Mouse (Mus musculus): ENCODE measurements at regions not wholly inside any gene's neighbourhood (a gene's known extent, or its start where the extent isn't known, plus 50 kb on each side); places are given as distances from the start of the nearest gene placed in this dataset.
A peak's percentile ranks its signal among the peaks of the same experiment; 100 is the strongest.
"Not testable (repeated sequence)": the region's sequence is repeated elsewhere in the genome, so short reads cannot be mapped to it uniquely, and the experiment has no call there.

DNA sequence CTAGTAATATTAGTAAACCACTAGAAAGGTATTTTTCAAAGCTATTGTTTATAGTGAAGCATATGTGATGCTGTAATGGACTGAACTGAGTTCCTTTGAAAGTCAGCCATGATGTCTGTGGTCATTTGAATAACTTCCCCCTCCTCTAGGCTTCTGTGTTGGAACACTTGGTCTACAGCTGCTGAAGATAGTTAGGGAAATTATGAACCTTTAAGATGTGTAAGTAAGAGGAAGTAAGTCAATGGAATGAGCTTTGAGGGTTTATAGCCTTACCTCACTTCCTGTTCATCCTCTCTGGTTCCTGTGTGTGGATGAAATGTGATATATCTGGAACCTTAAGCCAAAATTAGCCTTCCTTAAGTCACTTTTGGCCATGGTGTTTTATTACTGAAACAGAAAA, 145.7 kb upstream of the Tmem229a start:
- no peak for DNase-seq (ENCODE audit: low spot score in 2 of 2)

GRCm38 (mm10) chr6:25087167-25087566, 131.1 kb upstream of the Tmem229a start:
- DNase-seq (ENCODE audit: low spot score in 2 of 2) = no peak

GRCm38 (mm10) chr6:25085871-25086270, 129.8 kb upstream of the Tmem229a start:
- DNase-seq (ENCODE audit: low spot score in 2 of 2) = no peak

GRCm38 (mm10) chr6:25085296-25085695, 129.2 kb upstream of the Tmem229a start:
- DNase-seq (ENCODE audit: low spot score in 2 of 2) = not testable (repeated sequence)

DNA sequence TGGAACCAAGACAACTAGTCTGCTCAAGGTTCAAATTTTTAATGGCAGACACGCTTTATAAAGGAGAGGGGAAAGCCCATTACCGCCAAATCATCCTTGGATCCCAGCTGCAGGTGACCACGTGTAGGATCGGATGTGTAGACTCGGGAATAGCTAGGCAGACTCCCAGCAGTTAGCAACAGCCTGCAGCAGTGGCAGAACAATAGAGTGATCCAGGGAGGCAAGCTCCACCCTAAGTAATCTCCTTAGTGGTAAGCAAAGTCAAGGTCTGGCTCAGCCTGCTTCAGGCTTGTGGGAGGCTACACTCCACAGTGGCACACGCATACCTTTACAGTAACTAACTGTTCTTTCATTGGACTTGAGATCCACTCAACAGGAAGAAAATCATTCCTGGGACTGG, 109.8 kb upstream of the Tmem229a start:
- no peak for DNase-seq (ENCODE audit: low spot score in 2 of 2)

DNA sequence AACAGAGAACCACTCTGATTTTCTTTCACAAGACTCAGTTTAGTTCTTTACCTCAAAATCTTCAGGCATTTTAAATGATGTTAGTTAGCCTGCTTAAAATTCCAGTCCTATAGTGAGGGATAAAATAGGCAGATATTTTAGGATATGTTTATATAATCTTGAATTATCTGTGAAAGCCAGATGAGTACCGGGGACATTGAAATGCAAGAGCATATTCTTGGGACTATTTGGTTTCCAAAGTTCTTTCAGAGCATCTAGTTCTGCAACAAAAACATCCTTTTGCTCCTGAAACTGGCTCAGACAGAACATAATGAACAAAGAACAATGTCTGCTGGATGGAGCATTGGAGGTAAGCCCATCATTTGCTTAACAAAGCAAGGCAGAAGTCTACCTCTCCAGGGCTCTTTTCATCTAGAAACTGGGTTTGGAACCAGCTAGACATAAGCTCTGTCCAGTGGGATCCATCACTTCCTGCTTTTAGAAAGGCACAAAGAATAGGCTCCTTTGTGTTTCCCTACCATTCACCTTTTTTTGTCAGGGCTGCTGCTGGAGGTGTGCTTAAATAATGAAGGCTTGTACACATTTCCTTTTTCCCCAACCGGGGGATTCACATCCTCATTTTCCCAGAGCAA, 76.9 kb upstream of the Tmem229a start:
- peak in 1 of 2 experiments; percentile 10 for DNase-seq (ENCODE audit: low spot score in 2 of 2)

DNA sequence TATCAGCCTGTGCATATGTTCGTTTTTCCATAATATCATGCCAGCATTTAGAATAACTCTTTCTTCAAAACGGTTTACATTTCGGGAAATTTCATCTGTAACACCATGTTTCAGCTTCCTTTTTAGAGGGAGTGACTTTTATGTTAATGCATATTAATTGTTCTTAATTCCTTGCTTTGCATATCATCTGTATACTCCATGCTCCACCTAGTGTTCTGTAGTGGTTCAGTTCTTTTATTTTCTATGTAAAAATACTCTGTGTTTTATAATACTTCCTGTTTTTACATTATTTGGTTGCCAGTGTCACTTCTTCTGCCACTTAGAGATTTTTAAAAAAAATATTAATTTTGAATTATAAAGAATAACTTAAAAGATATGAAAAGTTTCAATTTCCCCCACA, 70.9 kb upstream of the Tmem229a start:
- DNase-seq (ENCODE audit: low spot score in 2 of 2) = no peak

- peak; percentile 49 to 55 for DNase-seq (ENCODE audit: low spot score in 2 of 2)
These were observed 64.1 kb upstream of the Tmem229a start for GRCm38 (mm10) chr6:25020005-25020772.

DNA sequence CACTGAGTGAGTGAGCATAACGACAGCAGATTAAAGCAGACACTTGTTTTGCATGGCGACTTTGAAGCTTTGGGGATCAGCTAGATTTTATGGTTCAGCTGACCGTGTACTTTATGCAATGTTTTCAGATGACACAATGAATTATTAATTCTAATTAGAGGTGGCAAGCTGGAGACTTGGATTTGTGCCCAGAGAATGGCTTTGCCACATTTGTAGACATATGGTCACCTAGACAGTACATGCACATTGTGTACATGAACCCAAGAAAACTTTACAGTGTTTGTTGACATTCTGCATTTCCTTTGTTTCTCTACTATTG, 57.1 kb upstream of the Tmem229a start:
- no peak for DNase-seq (ENCODE audit: low spot score in 2 of 2)

DNA sequence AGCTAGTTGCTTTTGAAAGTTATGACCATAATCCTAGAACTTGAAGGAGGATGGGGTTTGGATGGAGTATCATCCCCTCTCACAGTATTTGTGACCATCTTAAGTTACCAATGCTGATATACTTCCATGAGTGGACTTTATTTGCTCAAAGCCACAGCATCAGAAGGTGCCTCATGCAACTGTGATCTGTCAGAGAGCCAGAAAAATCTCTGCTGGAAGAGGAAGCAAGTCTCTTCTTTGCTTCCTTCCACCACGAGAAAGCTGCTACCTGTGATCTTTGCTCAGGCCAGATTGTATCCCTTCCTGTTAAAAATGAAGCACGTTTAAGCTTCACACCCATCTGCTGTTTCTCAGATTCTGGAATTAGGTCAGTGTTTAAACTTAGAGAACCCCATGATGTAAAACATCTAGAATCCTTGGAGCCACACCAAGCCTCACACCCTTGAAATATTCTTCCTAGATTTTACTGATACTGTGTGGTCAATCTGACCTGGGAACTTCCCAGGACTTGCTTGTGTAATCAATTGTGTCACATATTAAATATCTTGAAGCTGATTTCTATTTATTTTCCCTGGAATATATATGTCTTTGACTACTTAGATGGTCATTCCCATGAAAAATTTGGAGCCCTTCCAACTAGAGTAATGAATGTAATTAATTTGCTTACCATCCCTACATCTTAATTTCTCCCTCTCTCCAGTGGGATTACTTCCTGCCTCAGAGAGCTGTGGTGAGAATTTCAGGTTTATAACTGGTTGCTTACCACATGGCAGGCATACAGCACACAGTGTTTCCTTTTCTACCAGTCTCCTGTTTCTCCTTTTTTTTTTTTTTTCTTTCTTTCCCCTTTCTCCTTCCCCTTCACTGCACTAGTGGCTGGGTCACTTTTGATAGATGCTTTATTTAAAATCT, 56.5 kb upstream of the Tmem229a start:
- no peak for DNase-seq (ENCODE audit: low spot score in 2 of 2)

DNA sequence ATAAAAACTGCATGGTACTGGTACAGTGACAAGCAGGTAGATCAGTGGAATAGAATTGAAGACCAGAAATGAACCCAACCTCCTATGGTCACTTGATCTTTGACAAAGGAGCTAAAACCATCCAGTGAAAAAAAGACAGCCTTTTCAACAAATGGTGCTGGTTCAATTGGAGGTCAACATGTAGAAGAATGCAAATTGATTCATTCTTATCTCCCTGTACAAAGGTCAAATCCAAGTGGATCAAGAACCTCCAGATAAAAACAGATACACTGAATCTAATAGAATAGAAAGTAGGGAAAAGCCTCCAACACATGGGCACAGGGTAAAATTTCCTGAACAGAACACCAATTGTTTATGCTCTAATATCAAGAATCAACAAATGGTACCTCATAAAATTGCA, 52.8 kb upstream of the Tmem229a start:
- not testable (repeated sequence) for DNase-seq (ENCODE audit: low spot score in 2 of 2)

Measured in right cerebral cortex, adult 2 months (tissue).